Mouse (Mus musculus): Measurements from ENCODE around the gene 2900011O08Rik. TPM values are rescaled to one million over a fixed set of nuclear protein-coding genes. Genes with fewer than 3 reads are reported as not detected.
A peak's percentile ranks its signal among the peaks of the same experiment; 100 is the strongest.

The 2900011O08Rik gene
- polyA plus RNA-seq, 1 experiment from 2014 or later, result 5.1 TPM

DNA sequence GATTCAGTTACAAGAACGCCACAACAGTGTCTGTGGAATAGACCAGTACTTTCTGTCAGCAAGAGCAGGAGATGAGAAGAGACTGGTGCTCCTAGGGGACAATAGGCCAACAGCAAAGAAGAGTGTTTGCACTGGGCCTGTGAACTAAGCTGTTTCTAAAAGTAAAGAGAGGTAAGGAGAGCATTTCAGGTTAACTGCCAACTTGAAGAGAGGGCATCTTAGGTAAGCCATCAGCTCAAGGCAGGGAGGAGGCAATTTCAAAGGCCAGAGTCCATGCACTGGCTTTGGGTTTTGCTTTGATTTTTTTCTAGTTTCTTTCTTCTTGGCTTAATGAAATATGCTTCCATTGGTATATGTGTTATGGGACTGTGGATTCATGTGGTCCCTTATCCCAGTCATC lies 7.7 kb downstream of the 2900011O08Rik start:
- no peak overlapping the region for H3K4me3 ChIP-seq (ENCODE audit: low read depth, low read length)
- 81% methylated on average over 1 of the region's 1 CpGs for WGBS
- DNase-seq (ENCODE audit: low spot score) (no peak), ATAC-seq (ENCODE audit: low read depth) (no peak)
- H3K4me2 ChIP-seq (ENCODE audit: low read depth, low read length), result no peak overlapping the region
- no peaks in the 10 kb centered on the region for H3K27me3 ChIP-seq (replicated peaks; ENCODE audit: control insufficient read depth, insufficient read depth, low read length)
- no peaks in the 10 kb centered on the region for H3K4me1 ChIP-seq (ENCODE audit: control insufficient read depth, insufficient read depth, low read length)
- H3K9ac ChIP-seq (ENCODE audit: low read depth, low read length), result no peak overlapping the region
- H3K9me3 ChIP-seq (ENCODE audit: control insufficient read depth, low read length), result no peaks in the 10 kb centered on the region
- H3K27ac ChIP-seq (replicated peaks; ENCODE audit: low read depth, low read length), result no peak overlapping the region
- H3K36me3 ChIP-seq (ENCODE audit: control insufficient read depth, insufficient read depth, low read length), result no peaks in the 10 kb centered on the region

DNA sequence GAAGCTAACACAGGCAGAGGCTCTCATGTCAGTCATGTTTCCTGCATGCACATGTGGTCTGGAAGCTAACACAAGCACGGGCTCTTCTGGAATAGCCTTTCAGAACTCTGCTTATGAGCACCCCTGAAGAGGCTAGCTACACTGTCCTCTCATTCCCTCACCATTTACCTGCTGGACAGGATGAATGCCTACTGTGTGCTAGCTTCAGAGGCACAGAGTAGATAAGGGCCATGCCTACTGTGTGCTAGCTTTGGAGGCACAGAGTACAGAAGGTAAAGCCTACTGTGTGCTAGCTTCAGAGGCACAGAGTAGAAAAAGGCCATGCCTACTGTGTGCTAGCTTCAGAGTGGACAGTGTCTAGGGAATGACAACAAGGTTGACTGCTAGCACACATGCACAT lies 8.1 kb downstream of the 2900011O08Rik start:
- ATAC-seq (ENCODE audit: low read depth), result no peak
- Histone ChIP-seq H3K27me3 (replicated peaks; ENCODE audit: control insufficient read depth, insufficient read depth, low read length) (no peaks in the 10 kb centered on the region), H3K9me3 (ENCODE audit: control insufficient read depth, low read length) (no peaks in the 10 kb centered on the region), H3K4me3 (ENCODE audit: low read depth, low read length) (no peak overlapping the region), H3K4me1 (ENCODE audit: control insufficient read depth, insufficient read depth, low read length) (no peaks in the 10 kb centered on the region), H3K4me2 (ENCODE audit: low read depth, low read length) (no peak overlapping the region), H3K27ac (replicated peaks; ENCODE audit: low read depth, low read length) (no peak overlapping the region), H3K9ac (ENCODE audit: low read depth, low read length) (no peak overlapping the region), H3K36me3 (ENCODE audit: control insufficient read depth, insufficient read depth, low read length) (no peaks in the 10 kb centered on the region)
- 62% methylated on average over 1 of the region's 1 CpGs for WGBS
- no peak for DNase-seq (ENCODE audit: low spot score)

DNA sequence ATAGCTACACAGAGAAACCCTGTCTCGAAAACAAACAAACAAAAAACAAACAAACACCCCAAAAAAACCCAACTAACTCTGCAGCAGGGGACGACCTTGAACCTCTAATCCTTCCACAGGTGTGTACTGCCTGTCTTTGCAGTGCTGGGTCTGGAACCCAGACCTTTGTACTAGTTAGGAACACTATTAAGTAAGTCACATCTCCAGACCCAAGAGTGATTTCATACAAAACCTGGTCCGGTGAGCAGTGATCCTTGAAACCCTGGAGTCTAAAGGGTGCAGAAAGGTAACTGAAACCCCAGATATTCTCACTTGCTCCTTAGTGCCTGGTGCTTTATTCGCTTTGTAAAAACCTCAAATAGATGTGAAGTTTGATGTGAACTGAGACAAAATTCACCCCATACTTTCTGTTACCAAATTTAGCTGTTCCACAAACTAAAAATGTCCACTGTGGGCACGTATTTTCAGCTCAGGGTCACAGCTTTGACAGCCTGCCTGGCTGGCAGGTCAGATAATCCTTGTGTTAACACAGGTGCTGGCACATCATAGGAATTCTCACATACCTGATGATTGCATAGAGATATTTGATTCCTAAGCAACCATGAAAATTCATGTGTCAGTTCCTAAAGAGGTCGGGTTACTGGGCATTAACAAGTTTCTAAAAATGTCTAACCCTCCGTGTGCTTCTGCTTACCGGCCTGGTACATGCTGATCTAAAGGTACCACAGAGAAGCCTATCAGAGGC lies 17.2 kb downstream of the 2900011O08Rik start:
- Histone ChIP-seq H3K9me3 (ENCODE audit: control insufficient read depth, low read length) (no peaks in the 10 kb centered on the region), H3K27me3 (replicated peaks; ENCODE audit: control insufficient read depth, insufficient read depth, low read length) (no peaks in the 10 kb centered on the region), H3K9ac (ENCODE audit: low read depth, low read length) (no peak overlapping the region), H3K4me3 (ENCODE audit: low read depth, low read length) (no peak overlapping the region), H3K36me3 (ENCODE audit: control insufficient read depth, insufficient read depth, low read length) (no peaks in the 10 kb centered on the region), H3K27ac (replicated peaks; ENCODE audit: low read depth, low read length) (no peak overlapping the region), H3K4me1 (ENCODE audit: control insufficient read depth, insufficient read depth, low read length) (no peaks in the 10 kb centered on the region), H3K4me2 (ENCODE audit: low read depth, low read length) (no peak overlapping the region)
- 54% methylated on average over 8 of the region's 8 CpGs for WGBS
- ATAC-seq (ENCODE audit: low read depth) (peak; percentile 44; the same call in 1 of the 2 replicates), DNase-seq (ENCODE audit: low spot score) (peak; percentile 33)

DNA sequence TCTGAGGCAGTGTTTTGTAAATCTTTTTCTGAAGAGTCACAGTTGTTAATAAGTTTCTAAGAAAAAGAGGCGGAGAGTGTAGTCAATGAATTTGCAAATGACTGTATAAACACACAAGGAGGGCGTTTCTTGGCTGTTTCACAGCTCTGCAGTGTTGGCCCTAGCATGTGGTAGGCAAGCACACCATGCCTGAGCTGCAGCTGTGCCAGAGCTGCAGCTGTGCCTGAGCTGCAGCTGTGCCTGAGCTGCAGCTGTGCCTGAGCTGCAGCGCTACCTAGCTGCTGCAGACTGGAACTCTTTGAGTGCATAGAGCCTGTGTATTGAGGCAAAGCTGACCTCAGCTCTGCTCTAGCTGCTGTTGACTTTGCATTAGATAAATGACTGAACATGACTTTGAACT lies 17.8 kb downstream of the 2900011O08Rik start:
- Histone ChIP-seq H3K4me2 (ENCODE audit: low read depth, low read length) (no peak overlapping the region), H3K36me3 (ENCODE audit: control insufficient read depth, insufficient read depth, low read length) (no peaks in the 10 kb centered on the region), H3K4me3 (ENCODE audit: low read depth, low read length) (no peak overlapping the region), H3K9ac (ENCODE audit: low read depth, low read length) (no peak overlapping the region), H3K4me1 (ENCODE audit: control insufficient read depth, insufficient read depth, low read length) (no peaks in the 10 kb centered on the region), H3K9me3 (ENCODE audit: control insufficient read depth, low read length) (no peaks in the 10 kb centered on the region), H3K27me3 (replicated peaks; ENCODE audit: control insufficient read depth, insufficient read depth, low read length) (no peaks in the 10 kb centered on the region), H3K27ac (replicated peaks; ENCODE audit: low read depth, low read length) (no peak overlapping the region)
- DNase-seq (ENCODE audit: low spot score) (peak; percentile 68), ATAC-seq (ENCODE audit: low read depth) (peak; percentile 91)
- 31% methylated on average over 3 of the region's 3 CpGs for WGBS

DNA sequence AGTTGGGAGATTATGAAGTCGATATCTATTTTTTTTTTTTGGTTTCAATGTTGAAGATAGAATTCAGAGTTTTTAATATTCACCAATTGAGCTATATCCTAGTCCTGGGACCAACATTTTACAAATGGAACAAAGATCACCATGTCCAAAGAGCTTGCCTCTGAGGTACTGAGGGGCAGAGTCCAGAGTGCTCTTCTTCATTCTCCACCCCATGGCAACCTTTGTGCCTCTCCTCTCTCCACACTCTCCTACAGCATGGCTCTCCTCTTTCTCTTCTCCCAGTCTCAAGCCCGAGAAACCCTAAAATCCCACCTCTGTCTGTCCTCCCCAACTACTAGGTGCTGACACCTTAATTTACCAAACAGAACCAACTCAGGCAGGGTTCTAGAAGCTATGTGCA lies 18.3 kb downstream of the 2900011O08Rik start:
- Histone ChIP-seq H3K27ac (replicated peaks; ENCODE audit: low read depth, low read length) (no peak overlapping the region), H3K9ac (ENCODE audit: low read depth, low read length) (no peak overlapping the region), H3K4me3 (ENCODE audit: low read depth, low read length) (no peak overlapping the region), H3K4me2 (ENCODE audit: low read depth, low read length) (no peak overlapping the region), H3K9me3 (ENCODE audit: control insufficient read depth, low read length) (no peaks in the 10 kb centered on the region), H3K4me1 (ENCODE audit: control insufficient read depth, insufficient read depth, low read length) (no peaks in the 10 kb centered on the region), H3K36me3 (ENCODE audit: control insufficient read depth, insufficient read depth, low read length) (no peaks in the 10 kb centered on the region), H3K27me3 (replicated peaks; ENCODE audit: control insufficient read depth, insufficient read depth, low read length) (no peaks in the 10 kb centered on the region)
- DNase-seq (ENCODE audit: low spot score) (no peak), ATAC-seq (ENCODE audit: low read depth) (no peak)
- 79% methylated on average over 2 of the region's 2 CpGs for WGBS

DNA sequence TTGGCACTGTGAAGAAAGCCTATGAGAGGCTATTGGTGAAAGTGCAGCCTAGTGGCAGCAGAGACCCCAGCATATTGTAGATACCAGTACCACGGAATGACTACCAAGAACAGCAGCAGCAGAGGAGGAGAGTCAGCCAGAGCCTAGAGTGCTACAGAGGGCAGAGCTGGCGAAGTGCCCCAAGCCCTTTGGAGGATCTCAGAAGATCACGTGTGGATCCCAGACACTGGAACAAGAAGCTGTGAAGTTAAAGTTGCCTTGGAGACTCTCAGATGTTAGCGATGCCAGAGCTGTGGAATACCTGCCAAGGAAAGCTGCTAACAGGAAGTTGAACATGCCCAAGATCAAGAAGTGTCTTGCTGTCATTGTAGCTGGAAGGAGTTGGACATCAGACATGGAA lies 18.9 kb downstream of the 2900011O08Rik start:
- H3K36me3 ChIP-seq (ENCODE audit: control insufficient read depth, insufficient read depth, low read length), result no peaks in the 10 kb centered on the region
- H3K9me3 ChIP-seq (ENCODE audit: control insufficient read depth, low read length), result no peaks in the 10 kb centered on the region
- H3K4me2 ChIP-seq (ENCODE audit: low read depth, low read length), result no peak overlapping the region
- no peak overlapping the region for H3K9ac ChIP-seq (ENCODE audit: low read depth, low read length)
- DNase-seq (ENCODE audit: low spot score) (no peak), ATAC-seq (ENCODE audit: low read depth) (no peak)
- H3K4me3 ChIP-seq (ENCODE audit: low read depth, low read length), result no peak overlapping the region
- H3K27me3 ChIP-seq (replicated peaks; ENCODE audit: control insufficient read depth, insufficient read depth, low read length), result no peaks in the 10 kb centered on the region
- 85% methylated on average over 4 of the region's 4 CpGs for WGBS
- H3K27ac ChIP-seq (replicated peaks; ENCODE audit: low read depth, low read length), result no peak overlapping the region
- H3K4me1 ChIP-seq (ENCODE audit: control insufficient read depth, insufficient read depth, low read length), result no peaks in the 10 kb centered on the region

DNA sequence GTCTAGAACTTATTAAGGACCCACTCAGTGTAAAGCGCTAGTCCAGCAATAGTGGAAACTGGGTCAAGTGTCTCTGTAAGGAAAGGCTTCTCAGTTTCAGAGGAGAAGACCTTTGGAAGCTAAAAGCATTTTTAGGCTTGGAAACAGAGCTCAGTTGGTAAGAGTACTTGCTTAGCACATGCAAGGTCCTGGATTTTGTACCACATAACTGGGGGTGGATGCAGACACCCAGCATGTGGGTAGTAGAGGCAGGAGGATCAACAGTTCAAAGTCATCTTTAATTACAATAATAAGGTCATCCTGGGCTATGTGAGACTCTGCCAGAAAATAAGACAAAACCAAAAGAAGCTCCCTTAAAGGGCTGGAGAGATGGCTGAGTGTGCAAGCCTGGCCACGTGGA lies 21.7 kb downstream of the 2900011O08Rik start:
- DNase-seq (ENCODE audit: low spot score) (no peak), ATAC-seq (ENCODE audit: low read depth) (no peak)
- Histone ChIP-seq H3K4me1 (ENCODE audit: control insufficient read depth, insufficient read depth, low read length) (no peaks in the 10 kb centered on the region), H3K9me3 (ENCODE audit: control insufficient read depth, low read length) (no peaks in the 10 kb centered on the region), H3K36me3 (ENCODE audit: control insufficient read depth, insufficient read depth, low read length) (no peaks in the 10 kb centered on the region), H3K27me3 (replicated peaks; ENCODE audit: control insufficient read depth, insufficient read depth, low read length) (no peaks in the 10 kb centered on the region), H3K9ac (ENCODE audit: low read depth, low read length) (no peak overlapping the region), H3K4me2 (ENCODE audit: low read depth, low read length) (no peak overlapping the region), H3K27ac (replicated peaks; ENCODE audit: low read depth, low read length) (no peak overlapping the region), H3K4me3 (ENCODE audit: low read depth, low read length) (no peak overlapping the region)
- WGBS, result 64% methylated on average over 2 of the region's 2 CpGs

DNA sequence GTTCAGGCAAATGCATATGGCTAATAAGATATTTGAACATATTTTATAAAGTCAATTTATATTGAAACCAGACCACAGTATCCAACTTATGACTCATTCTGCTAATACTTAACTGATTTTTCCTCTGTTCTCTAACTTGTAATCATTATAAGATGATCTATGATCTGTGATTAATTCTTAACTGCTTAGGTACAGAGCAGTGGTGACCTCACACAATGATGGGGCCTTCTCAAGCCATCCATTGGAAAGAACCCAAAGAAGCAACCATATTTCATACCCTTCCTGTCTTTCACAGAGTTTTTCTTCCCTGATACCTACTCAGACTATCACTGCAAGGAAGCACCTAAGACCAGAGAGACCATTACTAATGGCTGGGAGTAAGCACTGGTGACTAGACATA lies 22.3 kb downstream of the 2900011O08Rik start:
- no peak overlapping the region for H3K27ac ChIP-seq (replicated peaks; ENCODE audit: low read depth, low read length)
- H3K9me3 ChIP-seq (ENCODE audit: control insufficient read depth, low read length), result no peaks in the 10 kb centered on the region
- no peaks in the 10 kb centered on the region for H3K36me3 ChIP-seq (ENCODE audit: control insufficient read depth, insufficient read depth, low read length)
- no peak for DNase-seq (ENCODE audit: low spot score)
- no peak overlapping the region for H3K4me3 ChIP-seq (ENCODE audit: low read depth, low read length)
- no peak for ATAC-seq (ENCODE audit: low read depth)
- H3K4me1 ChIP-seq (ENCODE audit: control insufficient read depth, insufficient read depth, low read length), result no peaks in the 10 kb centered on the region
- H3K9ac ChIP-seq (ENCODE audit: low read depth, low read length), result no peak overlapping the region
- no peak overlapping the region for H3K4me2 ChIP-seq (ENCODE audit: low read depth, low read length)
- no peaks in the 10 kb centered on the region for H3K27me3 ChIP-seq (replicated peaks; ENCODE audit: control insufficient read depth, insufficient read depth, low read length)

DNA sequence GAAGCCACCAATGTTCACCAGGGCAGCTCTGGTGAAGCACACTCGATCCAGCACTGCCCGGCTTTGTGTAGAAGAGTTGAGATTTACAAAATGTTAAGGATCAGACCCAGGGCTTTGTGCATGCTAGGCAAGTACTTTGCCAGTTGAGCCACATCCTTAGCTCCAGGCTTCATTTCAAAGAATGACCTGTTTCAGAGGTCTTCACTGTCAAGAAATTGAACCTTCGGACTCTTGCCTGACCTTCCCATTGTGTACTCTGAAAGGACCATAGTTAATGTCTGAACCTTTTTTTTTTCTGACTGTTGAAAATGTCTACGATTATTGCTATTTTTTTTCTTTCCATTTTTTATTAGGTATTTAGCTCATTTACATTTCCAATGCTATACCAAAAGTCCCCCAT lies 23.6 kb downstream of the 2900011O08Rik start:
- Histone ChIP-seq H3K27me3 (replicated peaks; ENCODE audit: control insufficient read depth, insufficient read depth, low read length) (no peaks in the 10 kb centered on the region), H3K9me3 (ENCODE audit: control insufficient read depth, low read length) (no peaks in the 10 kb centered on the region), H3K4me3 (ENCODE audit: low read depth, low read length) (no peak overlapping the region), H3K9ac (ENCODE audit: low read depth, low read length) (no peak overlapping the region), H3K4me2 (ENCODE audit: low read depth, low read length) (no peak overlapping the region), H3K36me3 (ENCODE audit: control insufficient read depth, insufficient read depth, low read length) (no peaks in the 10 kb centered on the region), H3K4me1 (ENCODE audit: control insufficient read depth, insufficient read depth, low read length) (no peaks in the 10 kb centered on the region), H3K27ac (replicated peaks; ENCODE audit: low read depth, low read length) (no peak overlapping the region)
- ATAC-seq (ENCODE audit: low read depth) (no peak), DNase-seq (ENCODE audit: low spot score) (no peak)
- WGBS, result 89% methylated on average over 4 of the region's 4 CpGs

All from embryonic facial prominence, embryonic 14.5 days (tissue).